Mouse (Mus musculus) c-Kit-positive CD71-negative TER-119-negative erythroid progenitor cells, embryonic 14.5 days (primary cell): ENCODE data around the gene Fam173a.
"Not testable (repeated sequence)": the region's sequence is repeated elsewhere in the genome, so short reads cannot be mapped to it uniquely, and the experiment has no call there.

Source experiments
- DNase-seq: peaks from one replicate; pipeline ENCODE4 v3.0.0-alpha.2; 2013; ENCODE audit warnings: low read depth

Gene Fam173a

DNA sequence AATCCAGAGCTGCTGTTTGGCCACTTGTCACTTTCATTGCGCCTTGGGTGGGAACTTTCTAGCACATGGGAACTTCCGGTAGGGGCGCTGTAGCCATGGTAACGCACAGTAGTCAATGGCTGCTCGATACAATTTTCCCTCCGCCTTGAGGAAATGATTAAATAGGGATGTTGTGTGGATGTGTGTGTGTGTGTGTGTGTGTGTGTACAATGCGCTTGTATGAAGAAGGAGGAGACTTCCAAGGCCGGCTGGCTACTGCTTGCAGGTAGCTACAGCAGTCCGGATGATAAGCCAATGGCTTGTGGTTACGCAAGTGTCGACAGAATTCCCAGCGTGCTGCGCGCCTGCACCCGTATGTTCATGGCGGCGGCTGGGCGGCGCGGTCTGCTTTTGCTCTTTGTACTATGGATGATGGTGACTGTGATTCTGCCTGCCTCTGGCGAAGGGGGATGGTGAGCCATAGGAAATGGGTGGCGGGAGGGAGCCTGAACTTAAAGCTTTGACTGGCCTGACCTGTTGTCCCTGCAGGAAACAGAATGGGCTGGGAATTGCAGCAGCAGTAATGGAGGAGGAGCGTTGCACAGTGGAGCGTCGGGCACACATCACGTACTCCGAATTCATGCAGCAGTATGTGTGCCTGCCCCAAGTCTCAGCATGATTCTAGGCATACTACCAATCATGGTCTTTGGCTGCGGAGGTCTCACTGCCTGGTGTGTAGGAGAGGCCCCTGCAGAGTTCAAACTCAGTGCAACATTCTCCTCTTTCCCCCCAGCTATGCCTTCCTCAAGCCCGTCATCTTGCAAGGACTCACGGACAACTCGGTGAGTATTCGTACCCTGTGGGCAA, 36.2 kb upstream of the Fam173a start, which contains the start of gene Jmjd8:
Jmjd8 (plus strand) TSS at position 156 of the 846 bp plus-strand sequence.
- peak; percentile 67 for DNase-seq

DNA sequence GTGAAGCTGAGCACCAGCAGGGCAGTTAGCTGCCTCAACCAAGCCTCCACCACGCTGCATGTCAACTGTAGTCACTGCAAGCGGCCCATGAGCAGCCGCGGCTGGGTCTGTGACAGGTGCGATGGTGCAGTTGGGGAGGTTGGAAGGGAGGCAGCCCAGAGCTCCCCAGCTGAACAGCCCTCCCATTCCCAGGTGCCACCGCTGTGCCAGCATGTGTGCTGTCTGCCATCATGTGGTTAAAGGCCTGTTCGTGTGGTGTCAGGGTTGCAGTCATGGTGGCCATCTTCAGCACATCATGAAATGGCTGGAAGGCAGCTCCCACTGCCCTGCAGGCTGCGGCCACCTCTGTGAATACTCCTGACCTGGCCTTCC, 35.5 kb upstream of the Fam173a start:
- DNase-seq = no peak

GRCm38 (mm10) chr17:25827546-25828222, 35.0 kb upstream of the Fam173a start:
- DNase-seq = no peak

GRCm38 (mm10) chr17:25827011-25827410, 34.3 kb upstream of the Fam173a start:
- DNase-seq = no peak

- DNase-seq = no peak
Observed at GRCm38 (mm10) chr17:25825984-25826570, 33.4 kb upstream of the Fam173a start.

DNA sequence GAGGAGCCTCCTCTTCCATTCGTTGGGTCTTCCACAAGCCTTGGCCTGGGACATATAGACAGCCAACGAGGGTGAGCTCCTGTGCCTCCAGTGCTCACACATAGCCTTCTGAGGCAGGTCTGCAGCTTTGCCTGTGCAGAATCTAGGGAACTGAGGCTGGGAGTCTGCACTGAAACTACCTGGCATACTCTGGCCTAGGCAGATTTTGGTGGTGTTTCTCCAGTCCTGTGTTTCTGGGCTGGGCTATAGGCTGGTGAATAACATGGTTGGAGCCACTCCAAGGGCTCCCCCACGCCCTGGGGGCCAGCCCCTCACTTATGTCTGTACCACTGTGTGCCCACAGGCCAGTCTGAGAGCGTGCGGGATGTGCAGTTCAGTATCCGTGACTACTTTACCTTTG, 32.6 kb upstream of the Fam173a start:
- no peak for DNase-seq

DNA sequence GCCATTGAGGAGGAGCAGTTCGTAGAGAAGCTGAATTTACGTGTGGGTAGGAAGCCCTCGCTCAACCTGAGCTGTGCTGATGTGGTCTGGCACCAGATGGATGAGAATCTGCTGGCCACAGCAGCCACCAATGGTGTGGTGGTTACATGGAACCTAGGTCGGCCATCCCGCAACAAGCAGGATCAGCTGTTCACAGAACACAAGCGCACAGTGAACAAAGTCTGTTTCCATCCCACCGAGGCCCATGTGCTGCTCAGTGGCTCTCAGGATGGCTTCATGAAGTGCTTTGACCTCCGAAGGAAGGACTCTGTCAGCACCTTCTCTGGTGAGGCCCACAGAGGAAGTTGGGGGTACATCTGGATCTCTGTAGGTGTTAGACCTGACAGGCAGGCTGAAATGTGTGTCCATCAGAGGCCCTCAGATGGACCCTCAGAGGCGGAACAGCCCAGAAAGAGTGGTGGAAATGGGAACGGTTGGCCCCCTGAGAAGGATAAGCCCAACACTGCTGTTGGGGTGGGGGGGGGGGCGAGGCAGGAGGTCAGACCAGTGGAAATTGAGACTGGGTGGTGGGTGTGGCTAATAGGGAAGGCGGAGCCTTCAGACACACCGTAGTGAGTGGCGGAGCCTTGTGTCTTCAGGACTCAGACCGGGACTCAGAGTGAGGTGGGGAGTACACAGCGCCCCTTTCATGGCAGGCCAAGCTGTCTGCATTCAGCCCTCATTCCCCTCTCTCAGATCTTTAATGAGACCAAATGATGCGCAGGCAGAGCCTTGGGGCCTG, 31.9 kb upstream of the Fam173a start:
- DNase-seq = no peak

- peak; percentile 82 for DNase-seq
Observed at GRCm38 (mm10) chr17:25823452-25823851, 30.8 kb upstream of the Fam173a start, which contains the start of gene Wdr24. Gene Wdr24 (plus strand): TSS chr17:25823627.

DNA sequence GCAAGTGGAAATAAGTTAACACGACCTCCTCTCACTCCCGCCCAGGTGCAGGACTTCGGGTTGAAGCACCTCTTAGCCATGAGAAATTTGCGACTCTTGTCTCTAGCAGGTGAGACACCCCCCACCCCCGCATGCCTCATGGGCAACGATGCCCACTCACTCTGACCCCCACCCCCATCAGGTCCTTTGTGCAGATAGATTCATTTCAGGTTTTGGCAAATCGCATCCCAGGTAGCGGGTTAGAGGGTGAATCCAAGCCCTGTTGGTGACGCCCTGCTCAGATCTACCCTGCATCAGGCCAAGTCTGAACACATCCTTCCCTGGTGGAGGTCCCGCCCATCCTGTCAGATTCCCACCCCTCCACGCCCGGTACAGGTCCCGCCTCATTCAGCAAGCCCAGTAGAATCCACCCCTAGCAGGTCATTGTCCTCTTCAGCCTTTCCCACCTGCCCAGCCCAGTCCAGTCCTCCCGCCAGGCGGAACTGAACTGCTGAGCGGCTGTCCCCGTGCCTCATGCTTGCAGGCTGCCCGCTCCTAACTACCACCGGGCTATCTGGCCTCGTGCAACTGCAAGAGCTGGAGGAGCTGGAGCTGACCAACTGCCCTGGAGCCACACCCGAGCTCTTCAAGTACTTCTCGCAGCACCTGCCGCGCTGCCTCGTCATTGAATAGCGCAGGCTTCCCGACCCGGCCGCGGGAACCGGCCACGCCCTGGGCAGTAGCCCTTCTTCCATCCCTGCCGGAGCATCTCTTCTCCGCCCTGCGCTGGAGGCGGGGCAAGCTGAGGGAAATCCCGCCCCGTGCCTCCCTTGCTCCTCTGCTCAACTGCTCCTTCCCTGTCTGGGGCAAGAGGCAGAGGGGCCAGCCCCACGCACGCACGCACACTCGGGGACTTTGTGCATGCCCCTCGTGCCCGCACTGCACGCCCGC, 26.4 kb upstream of the Fam173a start:
- DNase-seq = no peak

GRCm38 (mm10) chr17:25817662-25818061, 25.0 kb upstream of the Fam173a start:
- DNase-seq = no peak

GRCm38 (mm10) chr17:25813471-25813870, 20.8 kb upstream of the Fam173a start:
- DNase-seq = peak; percentile 80

DNA sequence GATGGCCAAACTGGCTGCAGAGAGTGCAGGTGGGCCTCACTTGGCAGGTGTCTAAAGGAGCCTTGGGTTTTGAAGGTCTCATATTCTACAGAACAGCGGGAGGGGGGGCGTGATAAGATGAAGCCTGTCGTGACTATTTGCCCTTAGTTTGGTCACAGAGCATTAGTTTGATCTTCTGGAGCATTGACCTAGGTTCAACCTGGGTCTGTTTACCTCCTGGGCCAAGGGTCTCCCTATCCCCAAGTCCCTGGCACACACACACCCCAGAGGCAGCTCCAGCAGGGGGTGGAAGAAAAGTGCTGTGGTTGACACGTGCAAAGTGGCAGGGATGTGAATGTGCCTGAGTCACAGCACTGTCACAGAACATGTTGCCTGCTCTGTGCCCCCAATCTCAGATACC, 18.2 kb upstream of the Fam173a start:
- DNase-seq = no peak

- no peak for DNase-seq
Observed at GRCm38 (mm10) chr17:25809606-25810340, 17.1 kb upstream of the Fam173a start.

DNA sequence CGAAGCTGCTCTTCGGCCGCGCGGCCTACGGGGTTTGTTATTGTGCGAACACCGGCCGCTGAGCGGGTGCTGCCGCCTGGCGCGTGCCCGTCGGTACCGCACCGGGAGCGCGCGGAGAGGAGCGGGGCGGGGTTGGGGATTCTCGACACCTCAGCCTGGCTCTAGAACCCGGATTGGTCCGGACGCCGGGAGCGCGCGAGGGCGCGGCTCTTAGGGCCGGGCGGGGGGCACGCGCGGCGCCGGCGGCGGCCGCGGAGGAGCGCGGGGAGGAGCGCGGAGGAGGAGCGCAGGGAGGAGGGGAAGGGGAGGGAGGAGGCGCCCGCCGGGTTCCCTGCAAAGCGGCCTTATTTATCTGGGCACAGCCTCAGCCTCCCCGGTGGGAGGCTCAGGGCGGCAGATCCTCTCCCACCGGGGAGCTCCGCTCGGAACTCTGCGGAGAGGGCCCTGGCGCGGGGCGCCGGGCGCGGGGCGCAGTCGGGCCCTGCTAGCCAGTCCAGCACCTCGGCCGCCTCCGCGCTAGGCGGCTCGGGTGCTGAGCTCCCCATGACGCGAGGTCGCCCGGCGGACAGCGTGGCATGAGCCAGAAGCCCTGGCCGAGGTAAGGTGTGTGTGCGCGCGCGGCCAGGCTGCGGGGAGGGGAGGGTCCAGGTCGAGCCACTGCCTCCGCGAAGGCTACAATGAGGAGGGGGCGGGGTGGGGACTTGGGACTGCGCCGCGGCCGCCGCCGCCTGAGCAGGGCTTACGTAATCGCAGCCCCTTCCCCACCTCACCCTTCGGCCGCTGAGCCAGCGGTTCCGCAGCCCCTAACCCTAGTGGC, 16.3 kb upstream of the Fam173a start, which contains the start of gene Fbxl16:
Fbxl16 (plus strand) TSS at position 297 of the 817 bp plus-strand sequence.
- no peak for DNase-seq

- DNase-seq = no peak
Observed at GRCm38 (mm10) chr17:25808028-25808427, 15.3 kb upstream of the Fam173a start.

GRCm38 (mm10) chr17:25807452-25807851, 14.8 kb upstream of the Fam173a start:
- not testable (repeated sequence) for DNase-seq

GRCm38 (mm10) chr17:25806507-25806906, 13.8 kb upstream of the Fam173a start:
- no peak for DNase-seq

DNA sequence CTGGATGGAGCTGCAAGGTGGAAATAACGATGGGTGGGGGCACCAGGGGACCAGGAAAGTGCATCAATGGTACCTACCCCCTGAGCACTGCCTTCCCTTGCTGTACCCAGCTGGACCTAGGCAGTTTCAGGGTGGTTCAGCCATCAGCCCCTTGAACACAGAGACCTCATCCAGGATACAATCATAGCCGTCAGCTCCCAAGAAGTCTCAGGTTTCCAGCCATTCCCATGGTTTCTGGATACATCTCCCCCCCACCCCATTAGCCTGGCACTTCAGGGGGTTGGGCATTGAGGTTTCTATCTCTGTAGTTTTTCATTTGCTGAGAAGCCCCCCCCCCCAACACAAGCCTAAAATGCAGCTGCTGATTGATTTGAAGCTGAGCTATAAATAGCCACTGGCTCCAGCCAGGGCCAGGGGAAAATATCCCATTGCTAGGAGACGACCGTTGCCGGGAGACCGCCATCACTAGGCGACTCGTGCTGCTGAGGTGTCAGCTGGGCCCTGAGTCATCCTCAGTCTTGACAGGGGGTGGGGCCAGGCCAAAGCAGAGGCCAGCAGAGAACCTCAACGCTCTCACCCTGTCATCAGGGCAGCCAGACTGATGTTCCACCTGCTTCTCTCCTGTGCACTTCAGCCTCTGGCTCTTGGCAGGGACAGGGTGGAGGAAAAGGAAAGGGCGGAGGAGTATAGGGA, 10.3 kb upstream of the Fam173a start:
- DNase-seq = no peak

DNA sequence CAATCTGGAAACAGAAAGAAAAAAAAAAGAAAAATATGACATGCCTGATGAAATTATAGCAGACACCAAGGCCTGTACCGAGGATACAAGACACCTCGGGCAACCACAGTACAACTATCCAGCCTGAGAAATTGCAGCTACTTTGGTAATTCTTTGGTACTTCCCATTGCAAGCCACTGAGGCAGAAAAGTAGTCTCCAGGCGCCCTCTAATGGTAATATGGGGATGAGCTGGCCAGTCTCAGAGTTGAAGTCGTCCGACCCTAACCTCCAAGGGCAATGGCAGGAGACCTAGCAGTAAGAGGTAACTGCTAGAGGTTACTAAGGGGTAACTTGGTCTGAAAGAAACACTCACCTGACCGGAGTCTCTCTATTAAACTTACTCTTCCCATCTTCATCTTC, 8.3 kb upstream of the Fam173a start:
- DNase-seq = peak; percentile 74
